Mouse (Mus musculus) G1E (cell line): Measurements from ENCODE around the gene Hspd1. TPM values are rescaled to one million over a fixed set of nuclear protein-coding genes. Genes with fewer than 3 reads are reported as not detected.
"Not testable (repeated sequence)": the region's sequence is repeated elsewhere in the genome, so short reads cannot be mapped to it uniquely, and the experiment has no call there.

Experiments used
- ATAC-seq: 2 replicates; pipeline ENCODE4 v1.8.0; 2016; ENCODE audit warnings: mild to moderate bottlenecking; ENCODE audit not compliant: insufficient number of reproducible peaks, poor library complexity, low FRiP score, severe bottlenecking; ENCODE audit errors: extremely low read depth
- DNase-seq: peaks from one replicate; pipeline ENCODE4 v3.0.0; 2012; ENCODE audit warnings: low spot score
- H3K27me3 ChIP-seq: 2 replicates; pipeline ENCODE4 v1.6.1; 2012; ENCODE audit warnings: mild to moderate bottlenecking, low read length, inconsistent platforms; ENCODE audit not compliant: insufficient read depth
- H3K36me3 ChIP-seq: replicated peaks from 2 replicates; pipeline ENCODE3; 2012; ENCODE audit warnings: mild to moderate bottlenecking, inconsistent platforms
- H3K4me1 ChIP-seq: 2 replicates; pipeline ENCODE4 v1.6.1; 2012; ENCODE audit warnings: low read depth, low read length, inconsistent platforms, mixed read lengths; ENCODE audit not compliant: insufficient read depth
- H3K4me3 ChIP-seq: 2 replicates; pipeline ENCODE4 v1.5.1; 2012; ENCODE audit warnings: low read depth, mild to moderate bottlenecking, inconsistent platforms, low read length, moderate library complexity, mixed read lengths
- H3K9me3 ChIP-seq: replicated peaks from 2 replicates; pipeline ENCODE4 v1.6.1; 2012; ENCODE audit warnings: inconsistent platforms
- CTCF ChIP-seq: IDR thresholded peaks from 2 replicates; pipeline ENCODE4 v1.5.1; 2012; ENCODE audit warnings: low read depth, low read length, inconsistent platforms, mixed read lengths
- GATA1 ChIP-seq: IDR thresholded peaks from 2 replicates; pipeline ENCODE4 v1.6.1; 2012; ENCODE audit warnings: borderline replicate concordance, low read length, inconsistent platforms, mixed read lengths
- GATA2 ChIP-seq: IDR thresholded peaks from 2 replicates; pipeline ENCODE4 v1.6.1; 2012; ENCODE audit warnings: low read depth, low read length, inconsistent platforms, borderline replicate concordance
- POLR2AphosphoS5 ChIP-seq: IDR thresholded peaks from 2 replicates; pipeline ENCODE4 v1.6.1; 2012; ENCODE audit warnings: low read depth, low read length, inconsistent platforms; ENCODE audit not compliant: insufficient replicate concordance
- TAL1 ChIP-seq: conservative IDR thresholded peaks from 2 replicates; pipeline ENCODE4 v1.6.1; 2012; ENCODE audit warnings: low read depth, low read length, inconsistent platforms, mixed read lengths
- polyA plus RNA-seq: library from polyadenylated mRNA; stranded (reverse); fragments of >175 nt; gene quantifications from 2 replicates; pipeline ENCODE4 v1.2.3, GENCODE M21; 2012
- total RNA-seq, 2 experiments: library from RNA; stranded (forward) in 1 of 2; stranded (reverse) in 1 of 2; fragments of 200-1000 nt in 1 of 2; fragments of >200 nt in 1 of 2; fragmentation: Nextera tagmentation in 1 of 2; gene quantifications; 2 replicates each; pipeline ENCODE4 v1.2.3; 2014 to 2017

Gene Hspd1
- total and polyA plus RNA-seq, 3 experiments = 116 to 812 (median 273) TPM

DNA sequence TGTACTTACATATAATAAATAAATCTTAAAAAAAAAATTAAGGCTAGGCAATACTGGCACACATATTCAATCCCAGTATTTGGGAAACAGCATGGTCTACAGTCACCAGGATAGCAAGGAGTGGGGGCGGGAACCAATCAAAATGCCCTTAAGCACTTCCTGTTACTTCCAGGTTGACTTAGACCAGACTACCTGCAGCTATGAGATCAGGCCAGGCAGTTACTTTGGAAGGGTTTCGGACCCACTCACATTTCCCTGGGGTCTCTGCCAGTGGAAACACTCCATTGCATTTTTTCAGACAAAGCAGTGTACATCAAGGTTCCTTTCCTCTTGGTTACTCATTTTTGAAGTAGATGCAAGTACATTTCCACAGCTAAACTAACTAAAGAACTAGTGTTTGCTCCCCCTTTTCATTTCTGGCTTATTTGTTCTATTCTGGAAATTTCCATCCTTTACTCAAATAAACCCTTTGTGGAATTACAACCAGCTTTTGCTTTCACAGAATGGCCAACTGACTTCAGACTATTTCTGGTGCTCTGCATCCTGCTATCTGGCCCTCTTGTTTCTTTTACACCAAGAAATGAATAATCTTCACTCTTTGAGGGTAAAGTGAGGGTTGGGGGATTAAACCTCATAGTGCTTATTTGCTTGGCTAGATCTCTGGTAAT is 11.1 kb downstream of the Hspd1 start:
- ATAC-seq (0 out of 2 replicates have a peak, but pooled peaks have one; percentile 16), DNase-seq (no peak)
- no peaks in the 10 kb centered on the region for H3K27me3 ChIP-seq
- H3K9me3 ChIP-seq = no peaks in the 10 kb centered on the region
- no peak for TF ChIP-seq CTCF
- TF ChIP-seq POLR2AphosphoS5 = peak; percentile 40; the same call in 1 of the 2 replicates
- no peak for TF ChIP-seq GATA1
- TF ChIP-seq TAL1 = no peak
- peaks cover 48% of the 10 kb centered on the region for H3K4me1 ChIP-seq
- peaks cover 67% of the 10 kb centered on the region for H3K36me3 ChIP-seq
- no peak overlapping the region for H3K4me3 ChIP-seq

DNA sequence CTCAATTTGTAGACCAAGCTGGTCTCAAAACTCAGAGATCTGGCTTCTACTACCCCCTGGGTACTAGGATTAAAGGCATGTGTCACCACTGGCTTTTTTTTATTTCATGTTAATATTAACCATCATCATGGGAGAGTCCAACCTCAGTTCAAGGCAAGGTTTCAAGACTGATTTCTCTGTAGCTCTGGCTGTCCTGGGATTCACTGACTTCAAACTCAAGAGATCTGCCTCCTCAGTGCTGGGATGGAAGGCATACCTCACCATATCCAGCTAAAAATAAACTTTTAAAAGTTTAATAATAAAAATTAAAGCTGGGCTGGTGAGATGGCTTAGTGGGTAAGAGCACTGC is 11.7 kb downstream of the Hspd1 start:
- Histone ChIP-seq H3K4me3 (no peak overlapping the region), H3K27me3 (no peaks in the 10 kb centered on the region), H3K9me3 (no peaks in the 10 kb centered on the region), H3K4me1 (peaks cover 43% of the 10 kb centered on the region), H3K36me3 (peaks cover 62% of the 10 kb centered on the region)
- DNase-seq (no peak), ATAC-seq (no peak)
- no peak for TF ChIP-seq GATA2
- no peak for TF ChIP-seq GATA1
- no peak for TF ChIP-seq POLR2AphosphoS5
- no peak for TF ChIP-seq TAL1
- TF ChIP-seq CTCF = no peak

DNA sequence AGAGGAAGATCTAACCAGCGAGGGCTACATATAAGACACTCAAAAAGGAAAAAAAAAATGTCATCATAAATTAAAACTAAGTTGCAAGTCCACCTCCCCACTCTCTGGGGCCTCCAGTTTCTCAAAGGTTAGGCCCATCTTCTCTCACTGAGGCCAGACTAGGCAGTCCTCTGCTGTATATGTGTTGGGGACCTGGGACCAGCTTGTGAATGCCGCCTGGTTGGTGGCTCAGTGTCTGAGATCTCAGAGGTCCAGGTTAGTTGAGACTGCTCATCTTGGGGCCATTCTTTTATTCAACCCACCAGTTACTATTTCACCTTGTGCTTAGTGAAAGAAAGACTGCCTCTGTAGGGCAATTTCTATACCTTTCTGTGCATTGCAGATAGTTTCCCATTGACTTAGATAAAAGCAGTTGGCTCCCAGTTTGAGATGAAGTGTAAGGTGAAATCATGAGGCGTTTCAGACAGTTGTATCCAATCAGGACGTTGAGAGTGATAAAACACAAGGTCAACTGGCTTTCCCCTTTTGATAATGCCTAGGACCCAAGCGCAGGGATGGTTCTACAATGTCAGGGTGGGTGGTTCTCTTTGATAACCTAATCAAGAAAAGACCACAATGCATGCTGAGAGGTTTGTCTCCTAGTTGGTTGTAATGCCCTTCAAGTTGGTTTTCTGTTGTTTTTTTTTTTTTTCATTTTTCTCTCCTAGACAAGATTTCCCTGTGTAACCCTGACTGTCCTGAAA is 12.2 kb downstream of the Hspd1 start:
- TF ChIP-seq POLR2AphosphoS5 = 0 out of 2 replicates have a peak, but pooled peaks have one; percentile 49
- TF ChIP-seq GATA1 = no peak
- peaks cover 61% of the 10 kb centered on the region for H3K36me3 ChIP-seq
- DNase-seq (no peak), ATAC-seq (peak; percentile 18; the same call in 1 of the 2 replicates)
- no peaks in the 10 kb centered on the region for H3K27me3 ChIP-seq
- no peak overlapping the region for H3K4me3 ChIP-seq
- peaks cover 37% of the 10 kb centered on the region for H3K4me1 ChIP-seq
- H3K9me3 ChIP-seq = no peaks in the 10 kb centered on the region

DNA sequence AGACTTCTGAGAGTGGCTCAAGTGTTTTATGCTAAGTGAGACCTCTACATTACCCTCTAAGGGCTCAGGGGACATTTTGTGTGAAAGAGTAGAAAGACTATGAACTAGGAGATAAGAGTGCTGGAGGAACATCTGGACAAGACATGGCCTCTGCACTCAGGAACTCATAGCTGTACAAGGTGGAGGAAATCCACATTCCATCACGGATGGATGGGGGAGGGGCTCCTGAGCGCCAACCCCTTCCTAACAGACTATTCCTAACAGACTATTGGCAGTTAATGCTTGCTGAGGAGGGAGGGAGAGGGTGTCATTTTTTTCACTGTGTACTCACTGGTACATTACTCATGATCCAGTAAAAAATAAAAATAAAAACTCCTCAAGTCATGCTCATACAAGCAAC is 13.3 kb downstream of the Hspd1 start:
- Histone ChIP-seq H3K9me3 (no peaks in the 10 kb centered on the region), H3K4me3 (no peak overlapping the region), H3K27me3 (no peaks in the 10 kb centered on the region), H3K36me3 (peaks cover 61% of the 10 kb centered on the region), H3K4me1 (peaks cover 32% of the 10 kb centered on the region)
- no peak for ATAC-seq
- TF ChIP-seq GATA2 (no peak), TAL1 (no peak), GATA1 (no peak), POLR2AphosphoS5 (no peak), CTCF (no peak)
- no peak for DNase-seq

DNA sequence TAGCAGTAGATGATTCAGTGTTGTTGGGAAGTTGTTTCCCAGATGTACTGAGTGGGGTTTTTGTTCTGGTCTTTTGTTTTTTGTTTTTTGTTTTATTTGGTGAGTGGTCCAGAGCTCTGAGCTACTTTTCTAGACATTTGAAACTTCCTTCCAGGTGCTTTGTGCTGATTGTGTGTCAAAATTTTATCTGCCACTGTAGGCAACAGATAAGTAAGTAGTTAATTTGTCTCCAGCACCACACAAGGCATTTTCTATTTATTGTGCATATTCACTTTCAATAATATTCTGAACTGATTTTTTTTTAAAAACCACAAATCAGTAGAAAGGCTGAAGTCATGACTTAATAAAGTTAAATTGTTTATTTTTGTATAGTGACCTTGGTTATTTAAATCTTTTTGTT is 15.7 kb downstream of the Hspd1 start:
- not testable (repeated sequence) for H3K27me3 ChIP-seq, ATAC-seq, H3K4me3 ChIP-seq, DNase-seq, H3K9me3 ChIP-seq
- peaks cover 19% of the 10 kb centered on the region; the same call in 1 of the 2 replicates for H3K4me1 ChIP-seq
- H3K36me3 ChIP-seq = peaks cover 61% of the 10 kb centered on the region

DNA sequence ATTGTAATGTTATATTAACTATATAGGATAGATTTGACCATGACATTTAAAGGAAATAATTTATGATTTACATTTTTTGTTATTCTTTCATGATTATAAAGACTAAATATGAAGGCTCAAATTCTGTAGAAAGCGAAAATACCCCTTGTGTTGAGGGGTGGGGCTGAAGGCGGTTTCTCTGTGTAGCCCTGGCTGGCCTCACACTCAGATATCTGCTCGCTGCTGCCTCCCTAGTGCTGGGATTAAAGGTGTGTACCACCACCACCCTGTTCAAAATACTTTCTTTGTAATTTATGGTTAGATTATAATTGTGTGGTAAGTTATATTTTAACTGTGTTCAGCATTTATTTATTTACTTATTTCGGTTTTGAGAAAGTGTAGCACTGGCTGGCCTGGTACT is 26.3 kb downstream of the Hspd1 start:
- Histone ChIP-seq H3K4me3 (no peak overlapping the region), H3K4me1 (peaks cover 52% of the 10 kb centered on the region), H3K9me3 (no peaks in the 10 kb centered on the region), H3K36me3 (peaks cover 64% of the 10 kb centered on the region), H3K27me3 (no peaks in the 10 kb centered on the region)
- no peak for DNase-seq
- no peak for TF ChIP-seq POLR2AphosphoS5
- TF ChIP-seq GATA2 = no peak
- TF ChIP-seq TAL1 = no peak
- no peak for TF ChIP-seq GATA1
- TF ChIP-seq CTCF = no peak
- ATAC-seq = no peak
